Mouse (Mus musculus): Measurements from ENCODE around the gene Scai. TPM values are rescaled to one million over a fixed set of nuclear protein-coding genes. Genes with fewer than 3 reads are reported as not detected.
"Not testable (repeated sequence)": the region's sequence is repeated elsewhere in the genome, so short reads cannot be mapped to it uniquely, and the experiment has no call there.

Scai gene
- total and polyA plus RNA-seq, 2 experiments from 2014 or later, result 13.8 to 67.1 TPM

DNA sequence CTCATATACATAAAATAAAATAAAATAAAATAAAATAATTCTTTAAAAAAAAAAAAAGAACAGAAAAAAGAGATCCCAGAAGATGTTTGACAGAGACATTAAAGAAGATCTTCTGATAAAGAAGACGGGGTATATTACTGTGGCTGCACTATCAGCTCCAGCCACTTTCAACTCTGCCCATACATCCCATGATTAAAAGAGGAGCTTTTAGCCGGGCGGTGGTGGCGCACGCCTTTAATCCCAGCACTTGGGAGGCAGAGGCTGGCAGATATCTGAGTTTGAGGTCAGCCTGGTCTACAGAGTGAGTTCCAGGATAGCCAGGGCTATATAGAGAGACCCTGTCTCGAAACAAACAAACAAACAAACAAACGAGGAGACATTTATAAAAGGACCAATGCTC lies 76.4 kb downstream of the Scai start:
- DNase-seq (ENCODE audit: low spot score), result no peak
- 97% methylated on average over 7 of the region's 7 CpGs for WGBS
- Histone ChIP-seq H3K27ac (no peak overlapping the region), H3K9ac (replicated peaks; ENCODE audit: low read length) (no peak overlapping the region), H3K4me2 (ENCODE audit: low read depth, low read length) (no peak overlapping the region), H3K27me3 (ENCODE audit: insufficient read depth, low read length) (no peaks in the 10 kb centered on the region), H3K4me3 (ENCODE audit: low read length) (no peak overlapping the region), H3K36me3 (ENCODE audit: insufficient read depth, low read length) (peaks cover 28% of the 10 kb centered on the region), H3K4me1 (ENCODE audit: insufficient read depth, low read length) (no peaks in the 10 kb centered on the region), H3K9me3 (ENCODE audit: low read length) (no peaks in the 10 kb centered on the region)
- ATAC-seq, result no peak
- TF ChIP-seq CTCF (IDR thresholded peaks at IDR 0.05; ENCODE audit: low read depth), result no peak

DNA sequence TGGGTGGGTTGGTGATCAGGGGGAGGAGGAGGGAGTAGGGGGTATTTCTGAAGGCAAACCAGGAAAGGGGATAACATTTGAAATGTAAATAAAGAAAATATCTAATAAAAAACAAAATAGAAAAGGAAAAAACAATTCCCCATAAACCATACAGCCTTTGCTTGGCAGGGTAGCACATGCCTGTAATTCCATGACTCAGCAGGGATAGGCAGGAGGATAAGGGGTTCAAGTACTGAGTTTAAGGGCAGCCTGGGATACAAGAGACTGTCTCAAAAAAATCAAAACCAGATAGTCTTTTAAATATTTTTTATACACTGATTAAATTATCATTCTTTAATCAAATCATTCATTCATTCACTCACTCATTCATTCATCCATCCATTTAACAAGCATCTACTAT lies 80.0 kb downstream of the Scai start:
- Histone ChIP-seq H3K4me3 (ENCODE audit: low read length) (no peak overlapping the region), H3K9me3 (ENCODE audit: low read length) (no peaks in the 10 kb centered on the region), H3K27me3 (ENCODE audit: insufficient read depth, low read length) (no peaks in the 10 kb centered on the region), H3K4me1 (ENCODE audit: insufficient read depth, low read length) (no peaks in the 10 kb centered on the region), H3K36me3 (ENCODE audit: insufficient read depth, low read length) (peaks cover 8% of the 10 kb centered on the region; the same call in 1 of the 2 replicates), H3K9ac (replicated peaks; ENCODE audit: low read length) (no peak overlapping the region), H3K4me2 (ENCODE audit: low read depth, low read length) (no peak overlapping the region), H3K27ac (no peak overlapping the region)
- DNase-seq (ENCODE audit: low spot score) (no peak), ATAC-seq (no peak)
- TF ChIP-seq CTCF (IDR thresholded peaks at IDR 0.05; ENCODE audit: low read depth), result no peak

DNA sequence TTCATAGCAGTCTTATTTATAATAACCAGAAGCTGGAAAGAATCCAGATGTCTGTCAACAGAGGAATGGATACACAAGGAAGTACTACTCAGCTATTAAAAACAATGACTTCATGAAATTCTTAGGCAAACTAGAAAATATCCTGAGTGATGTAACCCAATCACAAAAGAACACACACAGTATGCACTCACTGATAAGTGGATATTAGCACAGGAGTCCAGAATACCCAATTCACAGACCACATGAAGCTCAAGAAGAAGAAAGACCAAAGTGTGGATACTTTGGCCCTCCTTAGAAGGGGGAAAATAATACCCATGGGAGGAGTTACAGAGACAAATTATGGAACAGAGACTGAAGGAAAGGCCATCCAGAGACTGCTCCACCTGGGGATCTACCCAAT lies 80.8 kb downstream of the Scai start:
- not testable (repeated sequence) for ATAC-seq; H3K27me3 ChIP-seq (ENCODE audit: insufficient read depth, low read length); H3K27ac ChIP-seq; H3K4me1 ChIP-seq (ENCODE audit: insufficient read depth, low read length); H3K9me3 ChIP-seq (ENCODE audit: low read length); DNase-seq (ENCODE audit: low spot score); H3K4me2 ChIP-seq (ENCODE audit: low read depth, low read length); H3K9ac ChIP-seq (replicated peaks; ENCODE audit: low read length); H3K4me3 ChIP-seq (ENCODE audit: low read length); H3K36me3 ChIP-seq (ENCODE audit: insufficient read depth, low read length)

DNA sequence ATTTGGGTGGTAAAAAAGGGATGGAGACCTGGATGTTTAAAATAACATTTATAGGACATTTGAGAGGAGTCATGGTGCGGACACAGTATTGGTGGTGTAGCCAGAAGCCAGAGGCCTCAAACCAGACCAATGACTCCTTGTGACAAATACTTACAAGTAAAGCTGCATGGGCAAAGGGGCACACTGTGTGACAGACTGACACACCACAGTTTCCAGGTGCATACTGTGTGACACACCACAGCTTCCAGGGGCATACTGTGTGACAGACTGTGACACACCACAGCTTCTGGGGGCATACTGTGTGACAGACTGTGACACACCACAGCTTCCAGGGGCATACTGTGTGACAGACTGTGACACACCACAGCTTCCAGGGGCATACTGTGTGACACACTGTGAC lies 90.6 kb downstream of the Scai start:
- H3K36me3 ChIP-seq (ENCODE audit: insufficient read depth, low read length), result peaks cover 10% of the 10 kb centered on the region; the same call in 1 of the 2 replicates

DNA sequence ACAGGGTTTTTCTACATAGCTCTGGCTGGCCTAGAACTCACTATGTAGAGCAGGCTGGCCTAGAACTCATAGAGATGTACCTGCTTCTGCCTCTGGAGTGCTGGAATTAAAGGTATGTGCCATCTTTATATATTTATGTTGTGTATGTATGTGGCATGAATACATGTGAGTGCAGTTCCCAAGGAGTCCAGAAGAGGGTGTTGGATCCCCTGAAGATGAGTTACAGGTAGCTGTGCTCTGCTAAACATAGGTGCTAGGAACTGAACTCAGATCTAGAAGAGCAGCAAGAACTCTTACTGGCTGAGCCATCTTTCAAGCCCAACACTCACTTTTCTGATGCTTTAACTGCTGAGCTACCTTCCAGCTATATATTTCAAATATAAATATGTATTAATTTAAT lies 92.5 kb downstream of the Scai start:
- no peak overlapping the region for H3K4me2 ChIP-seq (ENCODE audit: low read depth, low read length)
- TF ChIP-seq CTCF (IDR thresholded peaks at IDR 0.05; ENCODE audit: low read depth), result peak; percentile 34
- no peaks in the 10 kb centered on the region for H3K9me3 ChIP-seq (ENCODE audit: low read length)
- no peak overlapping the region for H3K9ac ChIP-seq (replicated peaks; ENCODE audit: low read length)
- H3K36me3 ChIP-seq (ENCODE audit: insufficient read depth, low read length), result peaks cover 12% of the 10 kb centered on the region; the same call in 1 of the 2 replicates
- H3K4me3 ChIP-seq (ENCODE audit: low read length), result no peak overlapping the region
- no peak overlapping the region for H3K27ac ChIP-seq
- ATAC-seq (no peak), DNase-seq (ENCODE audit: low spot score) (no peak)
- no peaks in the 10 kb centered on the region for H3K27me3 ChIP-seq (ENCODE audit: insufficient read depth, low read length)
- H3K4me1 ChIP-seq (ENCODE audit: insufficient read depth, low read length), result no peaks in the 10 kb centered on the region

More for the DNA sequence above, 90.6 kb downstream of the Scai start:
- H3K4me1 ChIP-seq (ENCODE audit: insufficient read depth, low read length); DNase-seq (ENCODE audit: low spot score); ATAC-seq; H3K9me3 ChIP-seq (ENCODE audit: low read length); H3K4me3 ChIP-seq (ENCODE audit: low read length); H3K9ac ChIP-seq (replicated peaks; ENCODE audit: low read length); H3K4me2 ChIP-seq (ENCODE audit: low read depth, low read length); H3K27me3 ChIP-seq (ENCODE audit: insufficient read depth, low read length); H3K27ac ChIP-seq: not testable (repeated sequence)
- 87% methylated on average over 1 of the region's 1 CpGs for WGBS

DNA sequence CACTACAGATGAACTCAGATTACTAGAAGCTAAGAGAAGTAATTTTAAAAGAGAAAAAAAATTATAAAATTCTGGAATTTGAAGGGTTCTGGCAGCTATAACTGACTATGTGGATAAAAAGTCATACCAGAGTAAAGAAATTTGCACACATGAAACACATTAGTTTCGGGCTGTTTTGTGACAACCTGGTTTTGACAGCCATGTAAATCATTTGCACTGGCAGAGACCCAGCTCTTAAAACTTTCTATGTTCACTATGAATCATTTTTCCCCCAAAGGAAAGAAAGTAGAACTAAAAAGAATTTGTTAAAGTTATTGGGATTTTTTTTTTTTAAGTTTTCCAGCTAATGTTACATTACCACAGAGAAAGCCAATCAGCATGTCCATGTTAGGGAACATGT lies 98.6 kb downstream of the Scai start:
- no peak overlapping the region for H3K9ac ChIP-seq (replicated peaks; ENCODE audit: low read length)
- 95% methylated on average over 1 of the region's 1 CpGs for WGBS
- no peak for DNase-seq (ENCODE audit: low spot score)
- H3K4me1 ChIP-seq (ENCODE audit: insufficient read depth, low read length), result no peaks in the 10 kb centered on the region
- H3K4me3 ChIP-seq (ENCODE audit: low read length), result no peak overlapping the region
- ATAC-seq, result no peak
- no peak overlapping the region for H3K4me2 ChIP-seq (ENCODE audit: low read depth, low read length)
- no peaks in the 10 kb centered on the region for H3K27me3 ChIP-seq (ENCODE audit: insufficient read depth, low read length)
- H3K36me3 ChIP-seq (ENCODE audit: insufficient read depth, low read length), result peaks cover 5% of the 10 kb centered on the region; the same call in 1 of the 2 replicates
- H3K27ac ChIP-seq, result no peak overlapping the region
- no peak for TF ChIP-seq CTCF (IDR thresholded peaks at IDR 0.05; ENCODE audit: low read depth)
- H3K9me3 ChIP-seq (ENCODE audit: low read length), result no peaks in the 10 kb centered on the region

DNA sequence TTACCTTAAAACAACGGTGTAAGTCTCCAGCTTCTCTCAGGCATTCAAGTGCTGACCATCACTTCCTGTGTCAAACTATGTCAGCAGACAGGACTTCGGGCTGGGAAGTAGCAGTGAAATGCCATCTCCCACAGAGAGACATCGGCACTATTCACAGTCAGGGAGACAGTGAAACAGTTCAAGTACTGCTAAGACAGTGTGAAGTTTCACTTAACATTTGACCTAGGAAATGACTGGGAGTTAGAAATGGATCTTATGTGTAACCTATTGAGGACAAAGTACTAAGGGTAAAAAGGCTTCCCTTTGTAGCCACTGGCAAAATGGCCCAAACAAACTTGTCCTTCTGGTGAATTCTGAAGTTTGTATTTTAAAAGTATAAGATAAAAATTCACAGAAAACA lies 107.8 kb downstream of the Scai start:
- H3K4me3 ChIP-seq (ENCODE audit: low read length), result no peak overlapping the region
- DNase-seq (ENCODE audit: low spot score) (no peak), ATAC-seq (no peak)
- no peak for TF ChIP-seq CTCF (IDR thresholded peaks at IDR 0.05; ENCODE audit: low read depth)
- no peak overlapping the region for H3K4me2 ChIP-seq (ENCODE audit: low read depth, low read length)
- H3K27me3 ChIP-seq (ENCODE audit: insufficient read depth, low read length), result no peaks in the 10 kb centered on the region
- no peaks in the 10 kb centered on the region for H3K4me1 ChIP-seq (ENCODE audit: insufficient read depth, low read length)
- H3K9ac ChIP-seq (replicated peaks; ENCODE audit: low read length), result no peak overlapping the region
- 85% methylated on average over 3 of the region's 3 CpGs for WGBS
- peaks cover 39% of the 10 kb centered on the region for H3K36me3 ChIP-seq (ENCODE audit: insufficient read depth, low read length)
- no peak overlapping the region for H3K27ac ChIP-seq
- H3K9me3 ChIP-seq (ENCODE audit: low read length), result no peaks in the 10 kb centered on the region

Measured in hindbrain, postnatal 0 days (tissue).